Mouse (Mus musculus) intestine, postnatal 0 days (tissue): ENCODE results near the gene Tex30. TPM values are rescaled to one million over a fixed set of nuclear protein-coding genes. Genes with fewer than 3 reads are reported as not detected.

Experiments
- ATAC-seq: fragments of 200-750 bp; cut with Nextera tagmentation; 2 replicates; pipeline ENCODE4 v1.8.0; 2017; ENCODE audit warnings: mild to moderate bottlenecking, moderate TSS enrichment, moderate library complexity
- H3K27ac ChIP-seq: fragments of 300-500 bp; sonication (generic); 2 replicates; pipeline ENCODE4 v1.5.1; 2014; ENCODE audit warnings: mild to moderate bottlenecking, low read depth, low read length, moderate library complexity
- H3K27me3 ChIP-seq: fragments of 300-500 bp; sonication (generic); replicated peaks from 2 replicates; pipeline ENCODE4 v1.6.1; 2014; ENCODE audit warnings: low read length, mixed read lengths; ENCODE audit not compliant: control insufficient read depth, insufficient read depth
- H3K36me3 ChIP-seq: fragments of 300-500 bp; sonication (generic); 2 replicates; pipeline ENCODE4 v1.6.1; 2014; ENCODE audit warnings: mild to moderate bottlenecking, moderate library complexity; ENCODE audit not compliant: control insufficient read depth, insufficient read depth
- H3K4me1 ChIP-seq: fragments of 300-500 bp; sonication (generic); replicated peaks from 2 replicates; pipeline ENCODE4 v1.6.1; 2014; ENCODE audit warnings: antibody characterized with exemption, low read length, mixed read lengths; ENCODE audit not compliant: control insufficient read depth, insufficient read depth
- H3K4me2 ChIP-seq: fragments of 300-500 bp; sonication (generic); replicated peaks from 2 replicates; pipeline ENCODE4 v1.6.1; 2014; ENCODE audit warnings: low read depth, mild to moderate bottlenecking, moderate library complexity
- H3K4me3 ChIP-seq: fragments of 300-500 bp; sonication (generic); 2 replicates; pipeline ENCODE4 v1.5.1; 2014; ENCODE audit warnings: low read depth, low read length
- H3K9ac ChIP-seq: fragments of 300-500 bp; sonication (generic); 2 replicates; pipeline ENCODE4 v1.6.1; 2014; ENCODE audit warnings: mild to moderate bottlenecking, low read depth, low read length
- H3K9me3 ChIP-seq: fragments of 300-500 bp; sonication (generic); 2 replicates; pipeline ENCODE4 v1.6.1; 2016; ENCODE audit warnings: mixed run types; ENCODE audit not compliant: control insufficient read depth
- CTCF ChIP-seq: sonication (generic); IDR thresholded peaks from 2 replicates; pipeline ENCODE4 v1.5.1; 2016; ENCODE audit warnings: low read depth, mild to moderate bottlenecking, control low read depth, antibody characterized with exemption, moderate library complexity
- WGBS: fragments of 180-500 bp; shearing (Covaris S2); extraction: QIAGEN DNeasy Blood & Tissue Kit; methylation state at CpG from one replicate; pipeline ENCODE4 v1.1.7; 2014; 5-methylcytosine and 5-hydroxymethylcytosine counted together
- polyA plus RNA-seq: library from polyadenylated mRNA; unstranded; fragments of >200 nt; fragmentation: Nextera tagmentation; extraction: Ambion mirVana; gene quantifications from 2 replicates; pipeline ENCODE4 v1.2.1, GENCODE M21; 2015

Gene Tex30
- polyA plus RNA-seq, 1 experiment from 2014 or later, result 39.0 TPM

DNA sequence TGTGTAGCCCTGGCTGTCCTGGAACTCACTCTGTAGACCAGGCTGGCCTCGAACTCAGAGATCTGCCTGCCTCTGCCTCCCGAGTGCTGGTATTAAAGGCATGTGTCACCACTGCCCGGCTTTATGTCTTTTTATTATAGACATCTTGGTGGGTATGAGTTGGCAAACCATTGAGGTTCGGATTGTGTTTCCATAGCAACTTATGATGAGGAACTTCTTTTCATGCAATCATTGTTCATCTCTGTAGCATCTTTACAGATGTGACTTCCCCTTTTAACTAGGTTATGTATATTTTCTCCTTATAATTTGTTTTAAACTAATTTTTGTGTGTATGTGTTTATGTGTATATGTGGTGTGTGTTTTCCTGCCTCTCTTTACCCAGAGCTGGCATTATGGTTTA is 23.3 kb upstream of the Tex30 start:
- ATAC-seq, result no peak
- WGBS, result 92% methylated on average over 4 of the region's 4 CpGs
- Histone ChIP-seq H3K36me3 (peaks cover 28% of the 10 kb centered on the region), H3K4me3 (no peak overlapping the region), H3K27ac (no peak overlapping the region), H3K27me3 (no peaks in the 10 kb centered on the region), H3K4me2 (no peak overlapping the region), H3K9ac (no peak overlapping the region), H3K4me1 (peaks cover 5% of the 10 kb centered on the region; the same call in 1 of the 2 replicates), H3K9me3 (no peaks in the 10 kb centered on the region)
- TF ChIP-seq CTCF, result no peak

DNA sequence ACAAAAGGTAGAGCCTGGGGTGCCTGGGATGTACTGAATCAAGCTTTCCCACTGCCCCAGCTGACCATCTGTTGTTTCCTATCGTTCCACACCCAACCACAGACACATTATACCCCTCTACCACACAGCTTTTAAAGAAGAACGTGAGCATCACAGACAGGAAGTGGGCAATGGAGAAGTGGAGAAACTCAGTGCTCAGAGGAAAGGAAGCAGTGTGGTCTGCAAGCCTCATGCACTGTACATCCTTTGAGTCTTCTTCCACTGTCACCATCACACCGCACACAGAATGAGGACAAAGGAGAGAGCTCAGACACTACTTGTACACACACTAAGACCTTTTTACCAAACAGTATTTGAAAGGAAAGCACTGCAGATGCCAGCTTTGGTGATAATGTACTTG is 20.0 kb upstream of the Tex30 start:
- Histone ChIP-seq H3K4me1 (peaks cover 5% of the 10 kb centered on the region; the same call in 1 of the 2 replicates), H3K4me2 (no peak overlapping the region), H3K9me3 (no peaks in the 10 kb centered on the region), H3K36me3 (peaks cover 9% of the 10 kb centered on the region; the same call in 1 of the 2 replicates), H3K4me3 (no peak overlapping the region), H3K27ac (no peak overlapping the region), H3K9ac (no peak overlapping the region), H3K27me3 (no peaks in the 10 kb centered on the region)
- no peak for ATAC-seq
- no peak for TF ChIP-seq CTCF
- 80% methylated on average over 3 of the region's 3 CpGs for WGBS

DNA sequence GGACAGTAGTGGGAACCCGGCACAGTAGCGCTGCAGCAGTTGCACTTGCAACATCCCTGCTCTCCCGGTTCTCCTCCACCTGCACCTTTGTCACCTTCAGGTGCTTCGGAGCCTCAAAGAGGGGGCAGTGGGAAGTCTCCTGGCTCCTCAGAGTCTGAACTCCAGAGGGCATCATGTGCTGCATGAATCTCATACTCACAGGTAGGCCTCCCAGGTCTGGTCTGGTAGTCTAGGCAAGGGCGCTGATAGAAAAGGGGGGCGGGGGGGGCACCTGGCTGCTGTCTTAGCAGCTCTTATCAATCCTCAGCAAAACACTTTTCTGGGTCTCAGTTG is 17.8 kb upstream of the Tex30 start:
- no peaks in the 10 kb centered on the region for H3K27me3 ChIP-seq
- WGBS, result 7% methylated on average over 6 of the region's 6 CpGs
- peak overlapping the region; percentile 86 for H3K4me2 ChIP-seq
- no peak for TF ChIP-seq CTCF
- ATAC-seq, result peak; percentile 67
- peak overlapping the region; percentile 93 for H3K27ac ChIP-seq
- peaks cover 9% of the 10 kb centered on the region; the same call in 1 of the 2 replicates for H3K36me3 ChIP-seq
- peak overlapping the region; percentile 73 for H3K4me3 ChIP-seq
- H3K4me1 ChIP-seq, result peaks cover 4% of the 10 kb centered on the region; the same call in 1 of the 2 replicates
- H3K9ac ChIP-seq, result peak overlapping the region; percentile 71
- H3K9me3 ChIP-seq, result no peaks in the 10 kb centered on the region

DNA sequence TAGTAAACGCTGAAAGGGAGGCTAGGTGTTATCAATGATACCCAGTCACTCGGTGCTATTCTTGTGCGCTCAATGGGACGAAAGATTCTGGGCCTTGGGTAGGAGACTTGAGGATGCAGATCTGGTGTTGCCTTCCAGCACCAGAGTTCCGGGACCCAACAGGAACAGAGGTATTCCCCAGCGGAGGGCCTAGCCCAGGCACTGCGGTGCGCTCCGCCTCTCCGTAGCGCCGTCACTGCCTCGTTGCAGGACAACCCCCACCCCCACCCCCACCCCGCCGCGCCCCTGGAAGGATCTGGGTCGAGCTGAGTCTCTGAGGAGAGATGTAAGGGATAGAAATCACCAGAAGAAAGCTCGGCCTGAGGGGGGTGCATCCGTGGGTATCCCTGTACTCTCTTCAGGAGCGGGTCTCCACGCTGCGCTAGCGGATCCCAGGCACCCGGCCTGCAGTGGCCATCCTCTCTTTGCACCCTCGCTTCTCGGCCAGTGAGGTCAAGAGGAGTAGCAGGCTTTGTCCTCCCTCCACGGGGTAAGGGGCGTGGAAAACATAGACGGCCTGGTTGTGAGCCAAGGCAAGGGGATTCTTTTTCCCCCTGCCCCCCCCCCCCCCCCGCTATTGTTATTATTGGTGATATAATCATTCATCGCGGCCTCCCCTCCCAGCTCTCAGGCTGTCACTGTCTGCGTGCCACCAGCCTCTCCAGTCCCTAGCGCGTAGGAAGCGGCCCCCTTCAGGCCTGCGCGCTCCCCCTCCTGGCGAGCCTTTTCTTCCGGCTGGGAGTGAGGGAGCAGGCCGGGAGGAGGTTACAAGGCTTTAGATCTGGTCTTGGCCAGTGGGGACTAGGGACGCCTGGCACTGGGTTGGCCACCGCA is 17.2 kb upstream of the Tex30 start:
- Histone ChIP-seq H3K9me3 (no peaks in the 10 kb centered on the region), H3K4me3 (peak overlapping the region; percentile 73), H3K9ac (peak overlapping the region; percentile 71), H3K4me2 (peak overlapping the region; percentile 86), H3K27ac (peak overlapping the region; percentile 93), H3K4me1 (no peaks in the 10 kb centered on the region), H3K27me3 (no peaks in the 10 kb centered on the region), H3K36me3 (peaks cover 13% of the 10 kb centered on the region; the same call in 1 of the 2 replicates)
- peak; percentile 77 for TF ChIP-seq CTCF
- under 1% methylated on average over 37 of the region's 43 CpGs for WGBS
- peak; percentile 81 for ATAC-seq

DNA sequence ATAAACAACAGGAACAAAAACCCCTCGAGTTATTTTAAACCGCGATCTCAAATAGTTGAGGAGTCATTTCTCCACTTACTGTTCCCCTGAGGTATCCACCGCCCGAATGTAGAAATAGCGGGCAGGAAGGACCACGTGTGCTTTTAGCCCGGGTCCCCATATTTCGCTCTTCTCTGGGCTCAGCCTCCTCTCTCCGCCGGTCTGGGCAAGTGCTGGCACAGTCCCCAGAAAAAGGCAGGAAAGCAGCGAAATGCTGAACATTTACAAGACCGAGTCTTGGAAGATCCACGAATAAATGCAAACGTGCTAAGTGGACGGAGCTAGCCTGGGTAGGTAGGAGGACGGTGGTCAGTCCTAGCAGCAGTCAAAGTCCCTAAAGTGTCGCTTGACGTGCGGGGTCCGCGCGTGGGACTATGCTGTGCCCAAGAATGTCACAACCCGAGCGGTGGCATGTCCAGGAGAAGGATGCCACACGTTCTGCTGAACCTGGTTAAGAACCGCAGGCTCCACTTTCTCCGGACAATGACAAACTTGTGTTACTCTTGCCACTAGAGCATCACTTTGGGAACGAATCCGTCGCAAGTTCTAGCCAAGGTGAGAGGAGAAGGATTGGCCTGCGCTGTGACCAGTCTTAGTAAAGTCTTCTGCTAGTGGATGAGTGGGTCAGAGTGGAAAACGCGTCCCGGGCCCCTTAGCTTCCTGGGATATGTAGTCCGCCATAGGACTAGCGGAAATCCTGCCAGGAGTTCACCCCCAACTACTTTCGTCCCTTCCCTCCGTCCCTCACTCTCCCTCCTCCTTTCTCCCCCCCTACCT is 16.2 kb upstream of the Tex30 start, which contains the start of the genes Kdelc1 and Bivm:
Gene Kdelc1 (minus strand): TSS at position 570 of the 816 bp plus-strand sequence.
Gene Bivm (plus strand): TSS at position 719 of the 816 bp plus-strand sequence.
- H3K4me3 ChIP-seq, result peak within 1 kb of the TSS; percentile 73
- ATAC-seq, result peak; percentile 94
- H3K9ac ChIP-seq, result peak within 1 kb of the TSS; percentile 71
- H3K27ac ChIP-seq, result peak within 1 kb of the TSS; percentile 93
- no peaks in the 10 kb centered on the region for H3K9me3 ChIP-seq
- H3K36me3 ChIP-seq, result peaks cover 21% of the 10 kb centered on the region
- H3K4me1 ChIP-seq, result no peaks in the 10 kb centered on the region
- no peaks in the 10 kb centered on the region for H3K27me3 ChIP-seq
- under 1% methylated on average over 39 of the region's 39 CpGs for WGBS
- TF ChIP-seq CTCF, result no peak; the same call in 1 of the 2 replicates
- peak within 1 kb of the TSS; percentile 86 for H3K4me2 ChIP-seq

DNA sequence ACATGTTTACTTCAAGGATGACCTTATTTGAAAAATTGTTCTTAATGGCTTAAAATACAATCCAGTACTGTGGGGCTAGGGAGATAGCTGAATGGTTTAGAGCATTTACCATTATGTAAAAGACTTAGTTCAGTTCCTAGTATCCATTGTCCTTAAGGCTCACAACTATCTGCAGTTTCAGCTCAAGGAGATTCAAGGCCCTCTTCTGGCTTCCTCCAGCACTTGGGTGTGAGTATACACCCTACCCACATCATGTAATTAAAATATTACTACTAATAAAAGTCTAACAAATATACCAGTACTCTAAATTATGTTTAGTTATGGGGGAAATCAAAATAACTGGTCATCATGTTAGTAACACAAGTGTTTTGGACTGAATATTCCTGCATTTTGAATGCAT is 15.3 kb upstream of the Tex30 start:
- no peaks in the 10 kb centered on the region for H3K9me3 ChIP-seq
- no peak overlapping the region for H3K4me3 ChIP-seq
- H3K4me1 ChIP-seq, result no peaks in the 10 kb centered on the region
- H3K9ac ChIP-seq, result no peak overlapping the region
- H3K36me3 ChIP-seq, result peaks cover 19% of the 10 kb centered on the region
- no peaks in the 10 kb centered on the region for H3K27me3 ChIP-seq
- no peak for TF ChIP-seq CTCF
- H3K4me2 ChIP-seq, result peak overlapping the region; percentile 86
- ATAC-seq, result no peak
- no peak overlapping the region for H3K27ac ChIP-seq
